Mouse (Mus musculus) heart, embryonic 16.5 days (tissue): ENCODE results near the gene Evi5. TPM values are rescaled to one million over a fixed set of nuclear protein-coding genes. Genes with fewer than 3 reads are reported as not detected.
A peak's percentile ranks its signal among the peaks of the same experiment; 100 is the strongest.

Source experiments
- ATAC-seq: fragments of 200-750 bp; cut with Nextera tagmentation; replicated peaks from 2 replicates; pipeline ENCODE4 v1.8.0; 2017; ENCODE audit warnings: moderate number of reproducible peaks; ENCODE audit not compliant: insufficient read depth, low FRiP score; ENCODE audit errors: extremely low read depth
- H3K27ac ChIP-seq: fragments of 300-500 bp; sonication (generic); 2 replicates; pipeline ENCODE4 v1.5.1; 2014; ENCODE audit warnings: mild to moderate bottlenecking, low read length, control low read depth, moderate library complexity
- H3K27me3 ChIP-seq: fragments of 300-500 bp; sonication (generic); 2 replicates; pipeline ENCODE4 v1.6.1; 2014; ENCODE audit warnings: low read length, mixed read lengths; ENCODE audit not compliant: control insufficient read depth, insufficient read depth
- H3K36me3 ChIP-seq: fragments of 300-500 bp; sonication (generic); 2 replicates; pipeline ENCODE4 v1.6.1; 2014; ENCODE audit not compliant: control insufficient read depth, insufficient read depth
- H3K4me1 ChIP-seq: fragments of 300-500 bp; sonication (generic); 2 replicates; pipeline ENCODE4 v1.6.1; 2014; ENCODE audit warnings: low read length, mixed read lengths; ENCODE audit not compliant: control insufficient read depth, insufficient read depth
- H3K4me2 ChIP-seq: fragments of 300-500 bp; sonication (generic); 2 replicates; pipeline ENCODE4 v1.6.1; 2014; ENCODE audit warnings: low read depth, mild to moderate bottlenecking, control low read depth, low read length
- H3K4me3 ChIP-seq: fragments of 300-500 bp; sonication (generic); 2 replicates; pipeline ENCODE4 v1.5.1; 2014; ENCODE audit warnings: mild to moderate bottlenecking, control low read depth, low read length
- H3K9ac ChIP-seq: fragments of 300-500 bp; sonication (generic); 2 replicates; pipeline ENCODE4 v1.6.1; 2014; ENCODE audit warnings: low read length, control low read depth
- H3K9me3 ChIP-seq: fragments of 300-500 bp; sonication (generic); replicated peaks from 2 replicates; pipeline ENCODE4 v1.6.1; 2016; ENCODE audit warnings: low read length; ENCODE audit not compliant: control insufficient read depth
- WGBS: fragments of 180-500 bp; shearing (Covaris S2); extraction: QIAGEN DNeasy Blood & Tissue Kit; methylation state at CpG from one replicate; pipeline ENCODE4 v1.1.7; 2014; 5-methylcytosine and 5-hydroxymethylcytosine counted together
- polyA plus RNA-seq: library from polyadenylated mRNA; unstranded; fragments of >200 nt; fragmentation: Nextera tagmentation; extraction: Ambion mirVana; gene quantifications from 2 replicates; pipeline ENCODE4 v1.2.1, GENCODE M21; 2015

Gene Evi5
- polyA plus RNA-seq, 1 experiment from 2014 or later: 41.0 TPM

DNA sequence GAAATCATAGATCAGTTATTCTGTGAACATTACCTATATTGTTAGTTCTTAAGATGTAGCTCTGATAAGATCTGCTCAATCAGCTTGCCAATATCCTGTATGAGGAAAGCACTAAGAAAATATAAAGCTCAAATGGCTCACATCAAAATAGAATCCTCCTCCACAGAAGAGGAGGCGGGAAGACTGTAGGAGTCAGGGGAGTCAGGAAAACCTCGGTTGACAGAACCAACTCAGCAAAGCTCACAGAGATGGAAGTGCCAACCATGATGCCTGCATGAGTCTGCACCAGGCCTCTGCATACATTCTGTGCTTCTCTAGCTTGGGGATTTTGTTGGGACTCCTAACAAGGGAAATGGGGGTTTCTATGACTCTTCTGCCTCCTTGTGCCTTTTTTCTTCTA lies 73.7 kb downstream of the Evi5 start:
- Histone ChIP-seq H3K27me3 (no peaks in the 10 kb centered on the region), H3K9ac (no peak overlapping the region), H3K36me3 (peaks cover 15% of the 10 kb centered on the region), H3K4me2 (no peak overlapping the region), H3K4me3 (no peak overlapping the region), H3K9me3 (no peaks in the 10 kb centered on the region), H3K4me1 (no peaks in the 10 kb centered on the region), H3K27ac (no peak overlapping the region)
- ATAC-seq: no peak
- 77% methylated on average over 2 of the region's 2 CpGs for WGBS

DNA sequence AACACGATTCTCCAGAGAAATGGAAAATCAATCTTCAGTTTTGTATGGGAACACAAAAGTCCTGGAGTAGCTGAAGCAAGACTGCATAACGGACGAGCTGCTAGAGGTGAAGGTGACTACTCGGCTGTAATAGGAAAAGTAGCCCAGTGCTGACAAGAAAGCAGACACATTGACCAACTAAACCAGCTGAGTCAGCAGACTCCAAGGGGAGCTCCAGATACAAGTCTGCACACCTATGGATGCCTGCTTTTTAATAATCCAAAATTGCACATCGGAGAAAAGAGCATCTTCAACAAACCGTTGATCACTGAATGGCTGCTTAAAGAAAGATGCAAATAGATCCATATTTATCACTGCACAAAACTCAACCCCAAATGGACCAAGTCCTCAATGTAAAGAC lies 76.6 kb downstream of the Evi5 start:
- 92% methylated on average over 6 of the region's 6 CpGs for WGBS
- H3K36me3 ChIP-seq: peaks cover 15% of the 10 kb centered on the region
- H3K4me2 ChIP-seq: no peak overlapping the region

DNA sequence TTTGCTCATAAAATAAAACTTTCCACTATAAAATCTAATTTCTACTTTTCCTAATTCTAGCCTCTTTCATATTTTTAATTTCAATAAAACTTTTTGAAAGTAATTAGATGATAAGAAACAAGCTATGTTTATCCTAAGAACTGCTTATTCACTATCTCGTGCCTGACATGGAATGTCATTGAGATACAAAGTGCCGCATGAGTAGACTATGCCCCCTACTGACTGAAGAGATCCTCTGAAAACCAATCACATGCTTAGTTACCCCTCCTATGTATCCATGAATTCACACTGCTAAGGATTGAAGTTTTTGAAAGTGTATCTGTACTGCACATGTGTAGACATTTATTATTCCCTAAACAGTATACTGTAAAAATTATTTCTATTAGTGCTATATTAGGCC lies 81.0 kb downstream of the Evi5 start:
- Histone ChIP-seq H3K36me3 (peaks cover 13% of the 10 kb centered on the region; the same call in 1 of the 2 replicates), H3K4me1 (peaks cover 9% of the 10 kb centered on the region), H3K27me3 (no peaks in the 10 kb centered on the region), H3K9ac (no peak overlapping the region), H3K9me3 (no peaks in the 10 kb centered on the region), H3K4me3 (no peak overlapping the region), H3K4me2 (no peak overlapping the region), H3K27ac (no peak overlapping the region)
- peak; percentile 54; the same call in 1 of the 2 replicates for ATAC-seq
- WGBS: 15% methylated on average over 2 of the region's 2 CpGs

More for the DNA sequence above, 76.6 kb downstream of the Evi5 start:
- Histone ChIP-seq H3K9me3 (no peaks in the 10 kb centered on the region), H3K27me3 (no peaks in the 10 kb centered on the region), H3K9ac (no peak overlapping the region), H3K4me3 (no peak overlapping the region), H3K4me1 (peaks cover 4% of the 10 kb centered on the region), H3K27ac (no peak overlapping the region)
- ATAC-seq: no peak

DNA sequence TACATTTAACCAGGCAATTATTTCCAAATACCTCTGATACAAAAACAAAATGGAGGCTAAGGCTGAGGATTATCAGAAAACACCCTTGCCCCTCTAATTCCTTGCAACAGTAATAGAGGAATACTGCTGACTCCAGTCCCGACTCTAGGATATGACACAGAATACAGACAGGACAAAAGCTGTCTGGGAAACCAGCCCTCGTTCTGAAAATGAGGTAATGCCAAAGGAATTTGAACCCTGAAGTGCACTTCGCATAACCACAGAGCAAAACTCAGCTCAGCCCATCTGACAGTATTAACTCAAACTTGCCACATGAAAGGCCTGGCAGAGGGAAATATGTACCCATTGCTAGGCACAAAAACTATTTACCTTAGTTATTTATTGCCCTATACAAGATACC lies 81.6 kb downstream of the Evi5 start:
- Histone ChIP-seq H3K36me3 (peaks cover 9% of the 10 kb centered on the region; the same call in 1 of the 2 replicates), H3K4me1 (peaks cover 9% of the 10 kb centered on the region), H3K9me3 (no peaks in the 10 kb centered on the region), H3K27me3 (no peaks in the 10 kb centered on the region), H3K4me3 (no peak overlapping the region), H3K27ac (peak overlapping the region; percentile 78), H3K9ac (peak overlapping the region; percentile 30; the same call in 1 of the 2 replicates), H3K4me2 (no peak overlapping the region)
- ATAC-seq: peak; percentile 85
- WGBS: 5% methylated on average over 3 of the region's 3 CpGs

DNA sequence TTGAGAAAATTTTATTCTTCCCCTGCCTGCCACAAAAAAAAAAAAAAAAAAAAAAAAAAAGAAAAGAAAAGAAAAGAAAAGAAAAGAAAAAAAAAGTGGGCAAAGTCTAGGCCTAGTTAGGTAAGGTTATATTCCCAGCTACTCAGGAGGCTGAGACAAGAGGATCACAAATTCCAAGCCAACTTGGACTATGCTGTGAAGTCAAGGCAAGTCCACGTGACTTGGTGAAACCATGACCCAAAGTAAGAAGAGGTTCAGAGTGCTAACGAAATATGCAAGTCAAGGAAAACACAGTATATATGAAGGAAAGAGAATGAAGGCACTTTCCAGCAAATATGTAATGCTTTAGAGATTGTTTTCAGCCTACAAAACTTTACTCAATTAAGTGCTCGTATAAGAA lies 82.4 kb downstream of the Evi5 start:
- H3K27ac ChIP-seq: peak overlapping the region; percentile 78; the same call in 1 of the 2 replicates
- peaks cover 5% of the 10 kb centered on the region; the same call in 1 of the 2 replicates for H3K36me3 ChIP-seq
- peaks cover 9% of the 10 kb centered on the region for H3K4me1 ChIP-seq
- H3K4me3 ChIP-seq: no peak overlapping the region
- H3K9me3 ChIP-seq: no peaks in the 10 kb centered on the region
- WGBS: 88% methylated on average over 3 of the region's 3 CpGs
- no peak overlapping the region for H3K9ac ChIP-seq
- no peak overlapping the region for H3K4me2 ChIP-seq
- no peak for ATAC-seq
- no peaks in the 10 kb centered on the region for H3K27me3 ChIP-seq

DNA sequence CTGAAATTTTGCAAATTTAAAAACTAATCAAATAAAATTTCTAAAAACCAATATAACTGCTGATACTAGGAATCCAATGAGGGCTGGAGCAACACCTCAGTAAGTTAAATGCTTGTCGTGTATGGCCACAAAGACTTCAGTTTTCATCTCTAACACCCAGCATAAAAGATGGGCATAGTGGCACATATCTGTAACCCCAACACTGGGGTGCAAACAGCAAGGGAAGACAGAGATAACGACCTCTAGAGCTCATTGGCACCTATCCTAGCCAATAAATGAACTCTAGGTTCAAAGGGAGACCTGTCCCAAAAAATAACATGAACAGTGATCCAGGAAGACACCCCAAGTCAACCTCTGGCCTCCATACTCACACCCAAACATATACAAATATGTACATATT lies 82.9 kb downstream of the Evi5 start:
- H3K4me3 ChIP-seq: no peak overlapping the region
- no peak overlapping the region for H3K4me2 ChIP-seq
- no peaks in the 10 kb centered on the region for H3K27me3 ChIP-seq
- peaks cover 4% of the 10 kb centered on the region; the same call in 1 of the 2 replicates for H3K36me3 ChIP-seq
- H3K9ac ChIP-seq: no peak overlapping the region
- peaks cover 9% of the 10 kb centered on the region for H3K4me1 ChIP-seq
- WGBS: 85% methylated on average over 2 of the region's 2 CpGs
- ATAC-seq: no peak
- no peak overlapping the region for H3K27ac ChIP-seq
- H3K9me3 ChIP-seq: no peaks in the 10 kb centered on the region

DNA sequence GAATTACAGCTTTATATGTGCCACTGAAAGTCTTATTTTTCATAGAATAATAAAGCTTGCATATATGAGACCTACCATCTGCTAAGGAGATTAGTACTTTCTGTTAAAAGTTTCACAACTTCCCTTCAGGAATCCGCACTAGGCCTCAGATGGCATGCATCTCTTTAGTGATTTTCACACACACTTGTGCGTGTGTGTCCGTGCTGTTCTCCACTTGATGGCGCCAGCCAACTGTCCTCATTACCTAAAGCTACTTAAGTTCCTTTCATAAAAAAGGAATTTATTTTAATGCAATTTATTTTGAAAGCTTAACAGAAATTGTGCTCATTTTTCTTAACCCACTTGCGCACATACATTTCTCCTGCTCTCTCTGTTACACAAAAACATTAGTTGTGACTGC lies 85.4 kb downstream of the Evi5 start:
- H3K4me2 ChIP-seq: no peak overlapping the region
- no peak for ATAC-seq
- WGBS: 66% methylated on average over 5 of the region's 5 CpGs
- peaks cover 12% of the 10 kb centered on the region for H3K36me3 ChIP-seq
- no peaks in the 10 kb centered on the region for H3K27me3 ChIP-seq
- no peak overlapping the region for H3K4me3 ChIP-seq
- H3K9ac ChIP-seq: no peak overlapping the region
- H3K27ac ChIP-seq: no peak overlapping the region
- H3K9me3 ChIP-seq: no peaks in the 10 kb centered on the region
- H3K4me1 ChIP-seq: peaks cover 9% of the 10 kb centered on the region

DNA sequence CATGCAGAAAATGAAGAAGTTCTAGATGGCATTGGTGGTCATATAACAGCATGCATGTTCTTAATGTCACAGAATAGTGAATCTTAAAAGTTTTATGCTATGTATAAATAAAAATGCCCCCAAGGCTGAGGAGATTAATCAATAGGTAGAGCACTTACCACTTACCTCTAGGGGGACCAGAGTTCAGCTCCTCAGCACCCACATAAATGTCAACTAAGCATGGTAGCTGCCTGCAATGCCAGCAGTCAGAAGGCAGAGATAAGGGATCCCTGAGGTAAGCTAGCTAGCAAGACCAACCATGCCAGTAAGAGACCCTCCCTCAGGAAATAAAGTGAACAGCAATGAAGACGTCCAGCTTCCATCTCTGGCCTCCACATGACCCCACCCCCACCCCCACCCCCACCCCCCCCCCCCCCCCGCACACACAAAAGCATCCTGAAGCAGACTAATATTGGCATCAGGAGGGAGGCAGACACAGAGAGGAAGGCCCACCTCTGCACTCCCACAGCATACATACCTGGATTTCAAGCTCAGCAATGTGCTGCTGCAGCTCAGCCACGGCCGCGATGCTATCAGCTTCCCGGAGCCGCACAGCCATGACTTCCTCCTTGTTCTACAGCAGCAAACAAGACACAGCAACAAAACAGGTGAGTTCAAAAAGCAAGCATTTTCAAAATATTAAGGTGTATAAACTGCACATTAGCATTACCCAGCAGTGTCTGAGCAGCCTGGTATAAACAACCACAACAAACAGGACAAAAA lies 87.0 kb downstream of the Evi5 start:
- no peak overlapping the region for H3K4me3 ChIP-seq
- H3K9me3 ChIP-seq: no peaks in the 10 kb centered on the region
- peaks cover 12% of the 10 kb centered on the region for H3K36me3 ChIP-seq
- H3K4me1 ChIP-seq: peaks cover 1% of the 10 kb centered on the region
- no peak overlapping the region for H3K9ac ChIP-seq
- WGBS: 79% methylated on average over 7 of the region's 7 CpGs
- H3K27me3 ChIP-seq: no peaks in the 10 kb centered on the region
- ATAC-seq: no peak
- no peak overlapping the region for H3K4me2 ChIP-seq
- H3K27ac ChIP-seq: no peak overlapping the region

DNA sequence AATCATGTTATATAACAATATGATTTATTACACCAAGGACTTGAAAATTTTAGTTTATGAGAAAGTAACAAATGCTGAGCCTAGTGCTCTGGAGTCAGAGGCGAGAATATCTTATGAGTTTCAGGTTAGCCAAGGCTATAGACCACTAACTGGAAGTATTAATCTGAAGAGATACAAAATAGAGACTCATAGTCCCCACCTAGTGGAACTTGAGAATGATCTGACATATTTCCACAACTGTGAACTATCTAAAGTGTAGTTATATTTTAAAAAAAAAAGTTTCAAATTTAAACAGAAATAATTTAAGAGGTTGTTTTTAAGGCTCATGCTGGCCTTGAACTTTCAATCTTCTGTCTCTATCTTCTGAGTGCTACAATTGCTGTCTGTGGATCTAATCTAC lies 92.5 kb downstream of the Evi5 start:
- no peak for ATAC-seq
- H3K4me2 ChIP-seq: no peak overlapping the region
- H3K9ac ChIP-seq: no peak overlapping the region
- H3K27ac ChIP-seq: no peak overlapping the region
- H3K27me3 ChIP-seq: no peaks in the 10 kb centered on the region
- H3K4me1 ChIP-seq: no peaks in the 10 kb centered on the region
- H3K36me3 ChIP-seq: peaks cover 8% of the 10 kb centered on the region
- WGBS: 87% methylated on average over 1 of the region's 1 CpGs
- H3K9me3 ChIP-seq: no peaks in the 10 kb centered on the region
- H3K4me3 ChIP-seq: no peak overlapping the region
